Mouse (Mus musculus): ENCODE results near the gene Cd2ap.

The Cd2ap gene

DNA sequence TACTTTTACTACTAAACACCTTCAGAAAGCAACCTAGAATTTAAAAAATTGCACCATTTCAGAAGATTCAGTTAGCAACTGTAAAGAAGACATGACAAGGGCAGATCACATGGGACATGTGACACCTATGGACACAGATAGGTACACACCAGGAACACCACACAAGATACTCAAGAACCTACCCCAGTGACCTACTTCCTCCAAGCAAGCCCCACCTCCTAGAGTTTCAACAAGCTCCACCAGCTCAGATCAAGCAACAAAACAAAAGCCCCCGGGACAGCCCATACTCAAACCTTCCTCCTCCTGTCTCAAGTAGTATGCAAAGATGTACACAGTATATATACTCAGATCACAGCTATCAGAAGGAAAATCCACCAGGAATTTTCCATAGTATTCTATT lies 16.1 kb downstream of the Cd2ap start:
- no peak for DNase-seq (ENCODE audit: low spot score in 2 of 2)

DNA sequence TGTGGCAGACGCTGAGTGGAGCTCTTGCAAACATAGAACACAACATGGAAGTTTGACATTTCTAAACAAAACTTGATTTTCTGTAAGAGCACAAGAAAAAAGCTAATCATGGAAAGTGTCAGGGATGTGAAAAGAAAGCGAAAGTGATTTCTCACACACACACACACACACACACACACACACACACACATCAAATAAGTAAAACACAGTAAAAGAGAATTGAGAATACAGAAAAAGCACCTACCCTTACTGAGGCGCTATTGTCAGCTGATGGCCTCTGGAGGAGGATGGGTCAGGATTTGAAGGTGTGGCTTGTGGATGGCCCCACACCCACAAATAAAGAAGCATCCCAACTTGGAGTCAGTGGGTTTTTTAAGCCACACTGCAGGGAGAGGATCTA lies 19.0 kb downstream of the Cd2ap start:
- no peak for DNase-seq (ENCODE audit: low spot score in 2 of 2)

DNA sequence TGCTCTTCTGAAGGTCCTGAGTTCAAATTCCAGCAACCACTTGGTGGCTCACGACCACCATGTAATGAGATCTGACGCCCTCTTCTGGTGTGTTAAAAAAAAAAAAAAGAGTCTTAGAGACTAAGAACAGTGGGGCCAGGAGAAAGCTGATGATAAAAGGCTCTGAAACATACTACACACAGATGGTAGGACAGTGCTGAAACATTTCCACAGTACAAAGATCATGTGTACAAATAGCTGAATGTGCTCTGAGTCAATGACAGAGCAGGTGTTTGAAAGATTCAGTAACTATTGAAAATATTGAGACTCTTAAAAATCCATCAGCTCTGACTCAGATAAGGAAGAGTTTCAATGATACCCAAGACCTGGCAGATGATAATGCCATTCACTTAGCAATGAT lies 29.4 kb downstream of the Cd2ap start:
- DNase-seq (ENCODE audit: low spot score in 2 of 2): no peak

DNA sequence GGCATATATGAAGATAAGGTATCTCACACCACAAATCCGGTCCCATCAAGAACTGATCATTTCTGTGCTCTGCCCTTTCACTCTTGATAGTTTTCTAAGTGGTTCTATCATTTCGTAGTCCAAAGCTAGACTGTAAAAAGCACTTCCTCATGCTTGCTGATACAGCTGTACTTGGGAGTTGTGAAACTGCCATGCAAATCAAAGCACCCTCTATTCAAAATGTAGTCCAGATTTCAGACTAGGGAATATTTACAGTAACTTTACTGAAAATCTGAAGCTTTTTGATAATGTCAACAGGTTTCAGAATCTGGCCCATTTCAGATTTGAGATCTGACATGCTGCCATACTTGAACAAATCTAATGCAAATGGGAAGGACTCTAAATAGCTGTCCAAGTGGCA lies 39.3 kb downstream of the Cd2ap start:
- DNase-seq (ENCODE audit: low spot score in 2 of 2): no peak

DNA sequence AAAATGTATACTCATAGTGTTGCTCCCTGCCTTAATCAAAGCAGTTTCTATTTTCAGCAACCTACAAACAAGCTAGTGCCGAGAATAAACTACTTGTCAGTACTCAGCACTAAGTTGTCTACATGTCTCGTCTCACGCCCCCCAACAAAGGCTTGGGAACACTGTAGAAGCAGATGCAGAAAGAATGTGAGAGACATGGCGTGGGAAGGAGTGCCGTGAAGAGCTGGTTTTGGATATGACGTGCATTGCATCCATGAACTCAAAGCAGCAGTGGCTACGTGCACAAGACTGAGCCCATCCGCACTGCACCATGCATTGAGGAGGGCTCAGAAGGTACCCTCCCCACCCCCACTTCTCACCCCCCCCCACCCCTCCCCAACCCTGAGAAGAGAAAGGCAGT lies 53.7 kb downstream of the Cd2ap start:
- DNase-seq (ENCODE audit: low spot score in 2 of 2): peak; percentile 25 to 67

DNA sequence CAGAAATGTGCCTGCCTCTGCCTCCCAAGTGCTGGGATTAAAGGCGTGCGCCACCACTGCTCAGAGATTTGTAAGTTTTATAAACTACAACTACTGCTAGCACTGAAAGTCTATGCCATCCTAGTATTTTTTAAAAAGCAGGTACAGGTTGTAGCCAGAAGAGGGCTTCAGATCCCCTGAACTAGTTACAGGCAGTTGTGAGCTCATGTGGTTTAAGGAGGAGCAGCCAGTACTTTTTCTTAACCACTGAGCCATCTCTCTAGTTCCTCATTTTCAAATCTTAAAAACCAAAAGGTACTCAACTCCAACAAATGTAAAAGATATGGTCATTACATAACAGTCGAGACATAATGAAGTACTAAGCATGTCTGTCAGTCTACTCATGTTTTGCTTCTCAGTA lies 61.1 kb downstream of the Cd2ap start:
- no peak for DNase-seq (ENCODE audit: low spot score in 2 of 2)

DNA sequence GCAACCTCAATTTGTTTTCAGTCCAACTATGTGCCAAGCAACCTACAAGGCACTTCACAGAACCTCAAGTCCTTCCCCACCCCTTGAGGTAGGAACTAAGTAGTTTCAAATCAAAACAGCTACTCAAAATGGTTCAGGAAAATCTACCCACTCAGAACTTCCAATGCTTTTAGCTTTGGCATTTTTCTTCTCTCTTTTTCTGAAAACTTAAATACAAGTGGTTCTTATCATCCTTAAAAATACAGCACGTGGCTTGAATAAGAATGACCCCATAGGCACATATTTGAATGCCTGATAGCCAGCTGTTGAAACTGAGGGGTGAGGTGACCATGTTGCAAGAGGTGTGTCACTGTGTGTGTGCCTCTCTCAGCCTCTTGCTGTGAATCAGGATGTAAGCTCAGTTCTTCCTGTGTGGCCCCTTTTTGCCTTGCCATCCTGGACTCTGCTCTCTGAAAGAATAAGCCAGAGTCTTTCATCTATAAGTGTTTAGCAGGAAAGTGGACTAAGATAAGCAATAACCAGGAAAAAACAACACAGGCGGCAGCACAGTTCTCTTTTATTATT lies 84.0 kb downstream of the Cd2ap start:
- DNase-seq (ENCODE audit: low spot score in 2 of 2): no peak

DNA sequence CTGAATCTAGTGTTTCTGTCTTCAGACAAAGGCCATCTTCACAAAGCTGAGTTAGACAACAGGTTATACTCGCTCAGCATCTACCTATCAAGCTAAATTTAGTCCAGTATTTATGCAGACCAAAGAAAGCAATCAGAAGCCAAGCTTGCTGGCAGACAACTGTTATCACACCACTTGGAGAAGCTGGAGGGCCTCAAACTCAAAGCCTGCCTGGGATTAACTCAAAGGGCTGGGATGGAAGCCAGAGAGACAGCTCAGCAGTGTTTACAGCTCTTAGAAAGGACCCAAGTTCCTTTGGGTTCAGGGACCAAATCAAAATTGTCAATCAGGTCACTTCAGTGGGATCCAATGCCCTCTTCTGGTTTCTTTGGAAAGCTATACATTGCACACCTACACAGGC lies 85.7 kb downstream of the Cd2ap start:
- no peak for DNase-seq (ENCODE audit: low spot score in 2 of 2)

DNA sequence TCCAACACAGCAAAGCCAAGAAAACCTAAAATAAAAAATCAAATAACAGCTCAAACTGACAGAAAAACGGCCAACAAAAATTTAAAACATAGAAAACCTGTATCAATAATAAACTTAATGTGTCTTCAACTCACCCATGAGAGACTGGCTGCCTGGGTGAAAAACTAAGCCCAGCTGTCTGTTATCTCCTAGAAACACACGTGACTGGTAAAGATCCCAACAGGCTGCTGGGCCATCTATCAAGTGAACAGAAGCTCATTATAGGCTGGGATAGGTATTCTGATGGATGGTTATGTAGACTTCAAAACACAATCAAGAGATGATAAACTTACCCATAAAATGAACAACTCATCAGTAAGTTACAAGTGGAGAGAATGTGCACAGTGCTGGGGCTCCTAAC lies 86.7 kb downstream of the Cd2ap start:
- no peak for DNase-seq (ENCODE audit: low spot score in 2 of 2)

DNA sequence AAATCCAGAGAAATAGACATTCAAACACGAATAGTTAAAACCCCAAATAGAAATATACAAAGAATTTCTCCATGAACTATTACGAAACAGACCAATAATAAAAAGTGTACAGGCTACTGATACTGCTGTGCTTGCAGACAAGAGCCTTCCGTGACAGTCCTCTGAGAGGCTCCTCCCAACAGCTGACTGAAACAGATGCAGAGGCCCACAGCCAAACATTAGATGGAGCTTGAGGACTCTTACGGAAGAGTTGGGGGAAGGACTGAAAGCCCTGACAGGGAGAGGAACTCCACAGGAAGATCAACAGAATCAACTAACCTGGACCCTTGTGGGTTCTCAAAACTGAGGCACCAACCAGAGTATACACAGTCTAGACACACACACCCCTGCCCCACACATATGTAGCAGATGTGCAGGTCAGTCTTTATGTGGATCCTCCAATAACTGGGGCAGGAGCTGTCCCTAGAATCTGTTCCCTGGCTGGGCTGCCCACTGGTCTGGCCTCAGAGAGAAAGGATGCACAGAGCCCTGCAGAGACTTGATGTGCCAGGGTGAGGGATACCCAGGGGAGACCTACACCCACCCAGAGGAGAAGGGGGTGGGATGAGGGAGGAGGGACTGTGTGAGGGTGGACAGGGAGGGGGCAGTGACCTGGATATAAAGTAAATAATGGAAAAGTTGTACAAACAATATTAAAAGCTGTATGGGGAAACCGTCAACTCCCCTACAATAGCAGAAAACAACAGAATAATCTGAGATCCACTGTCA lies 87.6 kb downstream of the Cd2ap start:
- no peak for DNase-seq (ENCODE audit: low spot score in 2 of 2)

DNA sequence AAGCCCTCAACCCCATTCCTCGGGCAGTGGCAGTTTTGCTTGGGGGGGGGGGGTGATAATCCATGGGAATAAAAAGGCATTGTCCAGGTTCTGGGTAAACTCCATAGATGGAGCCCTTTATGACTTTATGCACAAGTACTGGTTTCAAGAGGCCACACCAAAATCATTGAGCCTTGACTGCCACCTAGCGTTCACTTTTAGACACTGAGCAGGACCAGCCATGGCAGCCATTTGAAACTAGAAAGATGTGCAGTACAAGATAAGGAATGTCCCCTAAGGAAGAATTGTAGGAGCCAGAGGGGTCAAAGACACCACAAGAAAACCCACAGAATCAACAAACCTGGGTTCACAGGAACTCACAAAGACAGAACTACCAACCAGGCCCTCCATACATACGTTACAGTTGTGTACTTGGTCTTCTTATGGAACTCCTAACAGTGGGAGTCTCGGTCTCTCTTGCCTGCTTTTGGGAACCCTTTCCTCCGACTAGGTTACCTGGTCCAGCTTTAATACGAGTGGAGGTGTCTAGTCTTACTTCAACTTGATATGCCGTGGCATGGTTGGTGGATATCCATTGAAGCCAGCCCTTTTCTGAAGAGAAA lies 94.2 kb downstream of the Cd2ap start:
- peak; percentile 74 to 86 for DNase-seq (ENCODE audit: low spot score in 2 of 2)

DNA sequence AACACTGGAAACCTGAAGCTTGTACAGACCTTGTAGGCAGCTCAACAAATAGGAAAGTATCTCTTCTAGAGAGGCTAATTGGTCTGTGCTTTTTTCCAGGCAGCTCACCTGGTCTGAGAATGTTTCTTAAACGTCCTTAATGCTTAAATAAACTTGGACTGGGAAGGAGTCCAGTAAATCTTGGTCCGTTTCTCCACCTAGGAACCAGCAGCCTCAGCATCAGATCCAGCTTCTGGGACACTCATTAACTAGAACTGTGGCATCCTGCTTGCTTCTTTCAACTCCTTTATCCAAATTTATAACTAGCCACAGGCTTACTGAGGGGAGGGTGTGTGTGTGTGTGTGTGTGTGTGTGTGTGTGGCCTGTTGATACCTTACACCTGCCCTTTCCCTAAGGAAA lies 122.7 kb downstream of the Cd2ap start:
- DNase-seq (ENCODE audit: low spot score in 2 of 2): no peak

DNA sequence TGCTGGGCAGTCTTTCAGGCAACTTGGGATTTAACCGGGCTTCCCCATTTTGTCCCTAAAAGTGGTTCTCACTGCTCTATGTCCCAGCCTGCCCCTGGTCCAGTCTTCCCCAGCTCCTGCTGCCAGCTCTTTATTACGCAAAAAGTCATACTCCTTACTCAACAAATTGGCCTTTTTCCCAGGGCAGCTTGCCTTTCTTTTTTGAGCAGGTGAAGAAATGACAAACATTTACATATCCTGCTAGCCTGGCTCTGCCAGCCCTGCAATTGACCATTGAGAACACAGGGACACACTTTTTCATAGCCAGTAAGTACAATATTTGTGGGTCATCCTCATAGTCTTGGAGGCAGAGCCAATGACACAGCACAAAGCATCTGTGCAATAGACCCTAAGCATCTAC lies 124.3 kb downstream of the Cd2ap start:
- DNase-seq (ENCODE audit: low spot score in 2 of 2): no peak

DNA sequence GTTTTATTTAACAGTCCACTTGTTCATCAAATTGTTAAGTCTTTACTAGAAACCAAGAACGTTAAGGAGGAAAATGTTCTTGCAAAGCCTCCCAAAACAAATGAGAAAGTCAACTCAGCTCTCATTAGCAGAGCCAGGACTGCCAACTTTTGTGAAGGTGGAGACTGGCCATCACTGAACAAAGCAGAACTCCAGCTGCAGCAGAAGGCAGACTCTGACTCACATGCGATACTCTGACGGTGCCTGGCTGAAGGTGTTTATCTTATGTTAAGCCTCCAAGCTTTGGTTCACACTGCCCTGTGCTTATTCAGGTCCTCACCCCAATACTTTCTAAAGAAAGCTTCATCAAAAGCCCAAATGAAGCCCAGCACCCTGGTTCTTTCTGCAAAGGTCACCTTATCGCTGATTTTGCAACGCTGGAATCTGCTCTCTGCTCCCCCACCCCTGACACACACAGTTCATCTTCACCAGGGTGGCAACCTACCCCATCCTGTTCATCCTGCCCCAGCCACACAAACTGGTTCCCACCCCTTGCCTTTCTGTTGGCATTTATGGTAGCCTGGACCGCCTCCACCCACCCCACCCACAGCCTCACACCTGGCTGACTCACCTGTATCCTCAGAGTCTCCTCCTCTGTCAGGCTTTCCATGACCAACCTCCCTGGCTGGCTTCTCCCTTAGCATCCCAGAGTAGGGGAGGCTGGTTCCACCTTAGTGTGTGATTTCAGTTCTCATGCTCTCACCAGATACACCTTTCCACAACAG lies 130.6 kb downstream of the Cd2ap start:
- no peak for DNase-seq (ENCODE audit: low spot score in 2 of 2)
